Mouse (Mus musculus): ENCODE results near the gene Gga2. TPM values are rescaled to one million over a fixed set of nuclear protein-coding genes. Genes with fewer than 3 reads are reported as not detected.

The Gga2 gene
- total RNA-seq, 1 experiment from 2014 or later: 100 TPM

DNA sequence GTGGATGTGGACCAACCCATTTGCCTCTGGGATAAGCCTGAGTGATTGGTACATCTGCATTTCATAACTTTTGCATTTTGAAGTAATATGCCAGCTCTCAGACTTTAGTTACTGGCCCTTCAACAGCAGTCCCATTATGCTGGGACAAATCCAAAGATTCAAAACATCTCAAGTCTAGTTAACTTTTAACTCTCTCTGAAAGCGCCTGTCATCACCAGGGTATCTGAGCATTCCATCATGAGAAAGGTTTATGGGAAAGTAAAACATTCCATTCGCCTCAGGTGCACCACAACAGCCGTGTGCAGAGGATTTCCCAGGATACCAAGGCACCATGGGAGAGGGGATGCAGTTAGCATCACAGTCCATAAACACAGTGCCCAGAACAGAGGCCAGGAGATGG is 79.4 kb downstream of the Gga2 start:
- no peak for ATAC-seq (ENCODE audit: extremely low read depth, insufficient number of reproducible peaks, low FRiP score, poor library complexity, severe bottlenecking)

DNA sequence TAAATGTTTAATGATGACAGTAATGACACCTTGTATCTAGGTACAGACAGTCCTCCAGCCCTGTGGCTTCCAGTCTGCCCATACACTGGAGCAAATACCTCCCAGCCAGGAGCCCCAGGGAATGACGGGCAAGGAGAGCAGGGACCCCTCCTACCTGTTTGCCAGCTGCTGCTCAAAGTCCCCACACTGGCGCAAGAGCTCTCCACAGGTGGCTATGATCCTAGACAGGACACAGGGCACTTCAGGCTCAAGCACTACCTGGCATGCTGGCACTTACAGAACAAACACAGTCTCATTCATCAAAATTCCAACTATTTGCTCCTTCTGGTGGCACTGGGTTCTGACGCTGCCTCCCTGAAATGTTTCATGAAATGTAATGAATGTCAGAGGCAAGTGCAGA is 80.0 kb downstream of the Gga2 start:
- no peak for ATAC-seq (ENCODE audit: extremely low read depth, insufficient number of reproducible peaks, low FRiP score, poor library complexity, severe bottlenecking)

- no peak for ATAC-seq (ENCODE audit: extremely low read depth, insufficient number of reproducible peaks, low FRiP score, poor library complexity, severe bottlenecking)
These were observed 81.3 kb downstream of the Gga2 start for GRCm38 (mm10) chr7:121939729-121940128.

GRCm38 (mm10) chr7:121939244-121939643 is 81.8 kb downstream of the Gga2 start:
- ATAC-seq (ENCODE audit: extremely low read depth, insufficient number of reproducible peaks, low FRiP score, poor library complexity, severe bottlenecking): no peak

DNA sequence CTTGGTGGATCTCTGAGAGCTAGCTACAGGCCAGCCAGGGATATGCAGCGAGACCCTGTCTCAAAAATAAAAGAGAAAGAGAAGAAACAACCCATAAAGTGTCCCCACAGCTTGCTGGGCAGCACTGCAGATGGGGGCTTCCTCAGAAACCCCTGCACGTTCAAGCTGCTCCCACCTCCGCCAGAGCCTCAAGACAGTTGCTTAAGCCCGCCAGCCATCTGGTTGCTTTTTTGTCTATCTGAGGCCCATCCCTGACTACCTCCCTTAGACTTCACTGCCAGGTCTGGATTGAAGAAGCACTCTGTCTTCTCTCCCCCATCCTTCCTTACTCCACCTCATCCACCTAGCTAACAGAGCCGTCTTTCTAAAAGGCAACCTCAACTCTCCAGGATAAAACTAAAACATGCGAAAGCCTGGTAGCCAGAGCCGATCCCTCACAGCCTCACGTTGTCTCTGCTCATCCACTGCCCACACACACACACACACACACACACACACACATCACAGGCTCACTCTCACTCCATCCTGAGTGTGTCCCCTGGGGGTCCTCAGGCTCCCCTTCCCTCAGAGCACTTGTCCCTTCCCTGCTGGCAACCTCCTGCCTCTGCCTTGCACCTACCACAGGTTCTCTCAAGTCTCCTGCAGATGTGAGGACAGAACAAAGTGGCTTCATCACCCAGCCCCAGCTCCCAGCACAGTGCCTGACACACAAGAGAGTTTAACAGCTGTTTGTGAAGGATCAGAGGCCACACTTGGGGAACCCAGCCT is 82.7 kb downstream of the Gga2 start:
- ATAC-seq (ENCODE audit: extremely low read depth, insufficient number of reproducible peaks, low FRiP score, poor library complexity, severe bottlenecking): no peak

DNA sequence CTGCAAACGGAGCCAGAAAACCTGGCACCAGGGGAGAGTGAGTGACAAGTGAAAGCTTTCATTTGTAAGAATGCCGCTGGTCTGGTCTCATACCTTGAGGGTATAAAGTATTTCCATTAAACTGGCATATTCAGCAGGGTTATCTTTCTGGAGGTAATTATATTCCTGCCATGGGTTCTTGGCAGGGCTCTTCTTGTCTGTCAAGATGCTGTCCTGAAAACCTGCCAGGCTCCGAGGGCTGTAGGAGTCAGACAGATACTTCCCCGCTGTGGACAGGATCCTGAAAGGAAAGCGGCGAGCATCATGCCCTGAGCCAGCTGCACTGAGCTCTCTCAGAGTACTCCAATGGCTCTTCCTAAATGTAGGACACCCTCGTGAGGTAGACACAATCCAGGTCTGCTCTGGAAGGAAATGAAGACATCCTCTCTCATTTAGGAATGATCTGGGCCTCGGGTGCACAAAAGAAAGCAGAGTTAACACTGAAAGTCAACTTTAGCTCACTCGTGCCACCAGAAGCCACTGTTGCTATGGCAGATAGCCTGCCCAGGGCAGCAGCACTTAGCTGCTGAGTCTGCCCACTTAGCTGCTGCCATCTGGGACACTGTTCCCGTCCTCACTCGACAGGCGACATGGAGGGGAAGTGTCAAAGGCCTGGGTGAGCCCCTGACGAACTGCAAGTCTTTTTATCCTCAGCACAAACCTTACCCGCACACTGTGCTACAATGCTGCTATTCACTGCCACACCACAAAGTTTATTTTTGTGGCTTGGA is 84.0 kb downstream of the Gga2 start:
- ATAC-seq (ENCODE audit: extremely low read depth, insufficient number of reproducible peaks, low FRiP score, poor library complexity, severe bottlenecking): no peak

Other genes starting within 250 kb of the Gga2 start
- gene Scnn1b, start 156.2 kb downstream of the Gga2 start, total RNA-seq (2017): not detected in 2 replicates
- 8.0 and 9.5 TPM in 2 replicates for gene Cog7, start 39.5 kb downstream of the Gga2 start, total RNA-seq (2017)
- gene Ubfd1, start 46.0 kb upstream of the Gga2 start, total RNA-seq (2017): 24.6 and 24.9 TPM in 2 replicates
- gene Ears2, start 46.0 kb upstream of the Gga2 start, total RNA-seq (2017): 6.6 and 7.4 TPM in 2 replicates
- 32.8 and 34.1 TPM in 2 replicates for gene Ndufab1, start 80.7 kb upstream of the Gga2 start, total RNA-seq (2017)
- gene Palb2, start 111.8 kb upstream of the Gga2 start, total RNA-seq (2017): 6.2 and 7.1 TPM in 2 replicates
- gene Dctn5, start 111.8 kb upstream of the Gga2 start, total RNA-seq (2017): 83.0 and 88.3 TPM in 2 replicates
- 0.49 and 0.81 TPM in 2 replicates for gene Plk1, start 138.2 kb upstream of the Gga2 start, total RNA-seq (2017)
- not detected in 2 replicates for gene Ern2, start 165.0 kb upstream of the Gga2 start, total RNA-seq (2017)
- not detected in 2 replicates for gene Chp2, start 198.3 kb upstream of the Gga2 start, total RNA-seq (2017)